Mouse (Mus musculus) forebrain, embryonic 14.5 days (tissue): ENCODE measurements around the gene Rras. TPM values are rescaled to one million over a fixed set of nuclear protein-coding genes. Genes with fewer than 3 reads are reported as not detected.

Experiments
- ATAC-seq: fragments of 200-750 bp; cut with Nextera tagmentation; 2 replicates; pipeline ENCODE4 v1.8.0; 2017; ENCODE audit warnings: mild to moderate bottlenecking, moderate library complexity
- DNase-seq: peaks from one replicate; pipeline ENCODE4 v3.0.0-alpha.2; 2015; ENCODE audit warnings: low spot score
- H3K27ac ChIP-seq: fragments of 300-500 bp; sonication (generic); 2 replicates; pipeline ENCODE4 v1.5.1; 2014; ENCODE audit warnings: low read depth, mild to moderate bottlenecking, control low read depth, low read length, moderate library complexity
- H3K27me3 ChIP-seq: fragments of 300-500 bp; sonication (generic); replicated peaks from 2 replicates; pipeline ENCODE4 v1.6.1; 2014; ENCODE audit warnings: low read length, control low read depth, mixed read lengths; ENCODE audit not compliant: control insufficient read depth, insufficient read depth
- H3K36me3 ChIP-seq: fragments of 300-500 bp; sonication (generic); 2 replicates; pipeline ENCODE4 v1.6.1; 2014; ENCODE audit warnings: low read length, control low read depth; ENCODE audit not compliant: control insufficient read depth, insufficient read depth
- H3K4me1 ChIP-seq: fragments of 300-500 bp; sonication (generic); 2 replicates; pipeline ENCODE4 v1.6.1; 2014; ENCODE audit warnings: antibody characterized with exemption, low read length, control low read depth; ENCODE audit not compliant: control insufficient read depth, insufficient read depth
- H3K4me2 ChIP-seq: fragments of 300-500 bp; sonication (generic); 2 replicates; pipeline ENCODE4 v1.6.1; 2014; ENCODE audit warnings: mild to moderate bottlenecking, control low read depth, low read length
- H3K4me3 ChIP-seq: fragments of 300-500 bp; sonication (generic); 2 replicates; pipeline ENCODE4 v1.5.1; 2014; ENCODE audit warnings: low read depth, low read length, control low read depth
- H3K9ac ChIP-seq: fragments of 300-500 bp; sonication (generic); 2 replicates; pipeline ENCODE4 v1.6.1; 2014; ENCODE audit warnings: mild to moderate bottlenecking, low read length, control low read depth, moderate library complexity
- H3K9me3 ChIP-seq: fragments of 300-500 bp; sonication (generic); replicated peaks from 2 replicates; pipeline ENCODE4 v1.6.1; 2016; ENCODE audit warnings: low read length, control low read depth, mixed read lengths; ENCODE audit not compliant: control insufficient read depth
- WGBS: fragments of 180-500 bp; shearing (Covaris S2); extraction: QIAGEN DNeasy Blood & Tissue Kit; methylation state at CpG from one replicate; pipeline ENCODE4 v1.1.7; 2014; 5-methylcytosine and 5-hydroxymethylcytosine counted together
- polyA plus RNA-seq: library from polyadenylated mRNA; unstranded; fragments of >200 nt; fragmentation: Nextera tagmentation; extraction: Ambion mirVana; gene quantifications from 2 replicates; pipeline ENCODE4 v1.2.1, GENCODE M21; 2014

Gene Rras
- polyA plus RNA-seq, 1 experiment from 2014 or later = 14.7 TPM

DNA sequence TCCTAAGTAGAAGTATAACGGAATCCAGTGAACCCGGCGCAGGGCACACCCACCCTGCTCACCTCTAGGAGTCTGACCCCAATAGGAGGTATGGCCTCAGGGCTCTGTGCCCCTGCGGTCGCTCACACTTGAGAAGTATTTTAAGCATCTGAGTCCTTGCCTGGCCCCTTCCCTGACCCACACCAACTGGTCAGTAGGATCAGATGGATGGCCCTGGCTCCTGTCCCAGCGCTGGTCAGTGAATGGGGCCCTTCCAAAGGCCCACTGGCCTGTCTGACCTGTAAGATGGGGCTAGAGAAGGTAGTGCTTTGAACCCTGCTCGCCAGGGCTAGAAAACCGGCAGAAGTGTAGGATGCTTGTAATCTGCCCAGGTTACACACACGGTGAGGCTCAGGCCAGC is 23.1 kb downstream of the Rras start:
- Histone ChIP-seq H3K9ac (no peak overlapping the region), H3K4me1 (no peaks in the 10 kb centered on the region), H3K36me3 (peaks cover 99% of the 10 kb centered on the region), H3K9me3 (no peaks in the 10 kb centered on the region), H3K27ac (no peak overlapping the region), H3K4me2 (no peak overlapping the region), H3K4me3 (no peak overlapping the region), H3K27me3 (no peaks in the 10 kb centered on the region)
- 92% methylated on average over 9 of the region's 9 CpGs for WGBS
- no peak for DNase-seq
- no peak for ATAC-seq

GRCm38 (mm10) chr7:45043307-45043706 is 25.5 kb downstream of the Rras start:
- Histone ChIP-seq H3K9me3 (no peaks in the 10 kb centered on the region), H3K4me2 (no peak overlapping the region), H3K36me3 (peaks cover 99% of the 10 kb centered on the region), H3K27ac (no peak overlapping the region), H3K4me1 (no peaks in the 10 kb centered on the region), H3K9ac (no peak overlapping the region), H3K4me3 (no peak overlapping the region), H3K27me3 (no peaks in the 10 kb centered on the region)
- ATAC-seq (no peak), DNase-seq (no peak)
- 92% methylated on average over 14 of the region's 14 CpGs for WGBS

DNA sequence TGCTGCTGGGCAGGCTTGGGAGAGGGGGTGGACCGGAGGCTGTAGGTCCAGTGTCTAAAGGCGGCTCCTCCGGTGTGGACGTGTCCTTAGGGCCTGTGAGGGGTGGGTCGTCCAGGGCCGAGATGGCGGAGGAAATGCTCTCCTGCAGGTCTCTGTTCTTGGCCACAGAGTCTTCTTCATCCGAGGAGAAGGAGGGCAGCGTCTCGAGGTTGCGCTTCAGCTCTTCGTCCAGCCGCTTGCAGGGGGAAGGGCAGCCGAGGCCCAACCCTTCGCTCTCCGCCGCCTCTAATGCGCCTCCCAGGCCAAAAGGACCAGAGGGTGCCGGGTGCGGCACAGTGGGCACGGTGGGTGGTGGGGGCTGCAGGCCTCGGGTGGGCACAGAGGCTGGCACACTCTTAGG is 28.0 kb downstream of the Rras start:
- no peaks in the 10 kb centered on the region for H3K4me1 ChIP-seq
- no peak overlapping the region for H3K4me2 ChIP-seq
- ATAC-seq = no peak
- no peak overlapping the region for H3K4me3 ChIP-seq
- no peaks in the 10 kb centered on the region for H3K9me3 ChIP-seq
- no peaks in the 10 kb centered on the region for H3K27me3 ChIP-seq
- 92% methylated on average over 22 of the region's 22 CpGs for WGBS
- H3K27ac ChIP-seq = no peak overlapping the region
- H3K9ac ChIP-seq = no peak overlapping the region
- peaks cover 100% of the 10 kb centered on the region for H3K36me3 ChIP-seq
- no peak for DNase-seq

DNA sequence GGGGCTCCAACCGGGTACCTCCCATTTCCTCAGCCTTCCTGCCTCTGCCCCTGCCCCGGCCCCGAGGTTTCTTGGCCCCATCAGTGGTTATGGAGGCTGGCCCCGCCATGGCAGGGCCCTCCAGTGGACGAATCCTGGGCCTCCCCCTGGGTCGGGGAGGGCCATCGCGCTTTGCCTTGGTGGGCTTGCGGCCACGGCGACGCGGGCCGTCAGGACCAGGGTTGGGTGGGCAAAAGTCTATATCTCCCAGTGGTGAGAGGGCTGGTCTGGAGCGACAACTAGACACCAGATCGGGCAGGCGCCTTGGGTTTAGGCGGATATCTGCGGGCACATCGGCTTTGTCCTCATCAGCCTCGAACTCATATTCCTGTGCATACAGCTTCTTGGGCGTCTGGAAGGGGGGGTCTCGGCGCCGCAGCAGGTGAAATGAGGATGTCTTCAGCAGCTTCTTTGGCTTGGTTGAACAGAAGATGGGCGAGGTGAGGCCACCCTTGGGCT is 29.1 kb downstream of the Rras start:
- Histone ChIP-seq H3K4me3 (no peak overlapping the region), H3K9me3 (no peaks in the 10 kb centered on the region), H3K9ac (no peak overlapping the region), H3K27me3 (no peaks in the 10 kb centered on the region), H3K4me1 (peaks cover 8% of the 10 kb centered on the region), H3K27ac (no peak overlapping the region), H3K4me2 (no peak overlapping the region), H3K36me3 (peaks cover 88% of the 10 kb centered on the region)
- ATAC-seq (no peak), DNase-seq (no peak)
- WGBS = 97% methylated on average over 26 of the region's 26 CpGs

DNA sequence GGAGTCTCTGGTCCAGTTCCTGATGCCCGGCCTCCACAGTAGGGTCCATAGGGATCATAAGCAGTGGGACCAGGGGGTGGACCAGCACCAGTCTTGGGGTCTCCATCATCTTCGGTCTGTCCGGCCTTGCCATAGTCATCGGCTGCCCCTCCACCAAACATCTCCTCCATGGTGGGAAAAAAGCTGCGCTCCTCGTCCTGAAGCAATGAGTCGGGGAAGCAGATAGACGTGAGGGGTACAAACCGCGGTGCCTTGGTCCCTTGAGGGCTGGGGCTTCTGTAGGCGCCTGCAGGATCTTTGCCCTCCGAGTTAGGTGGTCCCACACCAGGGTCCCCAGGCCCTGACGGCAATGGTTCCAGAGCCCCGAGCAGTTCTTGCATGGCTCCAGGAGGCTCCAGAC is 29.7 kb downstream of the Rras start:
- Histone ChIP-seq H3K4me2 (no peak overlapping the region), H3K9me3 (no peaks in the 10 kb centered on the region), H3K9ac (no peak overlapping the region), H3K4me1 (peaks cover 8% of the 10 kb centered on the region), H3K4me3 (no peak overlapping the region), H3K27ac (no peak overlapping the region), H3K27me3 (no peaks in the 10 kb centered on the region), H3K36me3 (peaks cover 82% of the 10 kb centered on the region)
- ATAC-seq (no peak), DNase-seq (no peak)
- WGBS = 96% methylated on average over 14 of the region's 14 CpGs

DNA sequence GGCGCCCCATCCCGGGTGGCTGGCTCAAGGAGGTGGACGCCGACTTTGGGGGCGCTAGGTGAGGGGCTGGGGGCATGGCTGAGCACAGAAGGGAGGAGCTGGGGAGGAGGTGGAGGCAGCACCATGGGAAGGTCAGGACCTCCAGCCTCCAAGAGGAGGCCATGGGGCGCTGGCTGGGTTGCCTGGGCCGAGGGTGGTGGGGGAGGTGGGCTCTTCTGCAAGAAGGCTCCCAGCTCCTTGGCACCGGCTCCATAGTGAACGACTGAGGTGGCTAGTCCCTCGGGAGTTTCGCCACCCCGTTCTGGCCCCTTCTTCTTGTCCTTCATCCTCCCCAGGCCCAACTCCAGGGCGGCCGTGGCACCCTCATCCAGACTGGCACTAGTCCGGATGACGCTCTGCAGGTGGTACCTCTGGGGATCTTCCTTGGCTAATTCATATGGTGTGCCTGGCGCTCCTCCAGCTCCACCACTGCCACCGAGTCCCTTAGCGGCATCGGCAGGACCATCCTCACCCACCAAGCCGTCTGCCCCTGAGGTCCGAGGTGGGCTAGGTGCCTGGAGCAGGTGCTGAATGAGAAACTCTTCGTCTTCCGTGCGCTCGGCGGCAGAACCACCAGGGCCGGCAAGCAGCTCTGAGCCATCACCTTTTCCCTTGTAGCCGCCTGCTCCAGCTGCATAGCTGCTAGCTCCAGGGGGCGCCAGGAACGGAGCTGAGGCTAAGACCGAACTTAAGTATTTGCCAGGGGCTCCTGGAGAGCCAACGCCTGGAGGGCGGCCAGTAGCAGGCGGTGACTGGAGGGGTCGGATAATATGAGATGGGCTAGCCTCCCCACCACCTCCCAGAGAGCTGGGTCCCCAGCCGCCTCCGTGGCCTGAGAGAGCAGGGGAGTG is 30.5 kb downstream of the Rras start:
- H3K27me3 ChIP-seq = no peaks in the 10 kb centered on the region
- no peak overlapping the region for H3K4me3 ChIP-seq
- no peak for DNase-seq
- peaks cover 8% of the 10 kb centered on the region for H3K4me1 ChIP-seq
- no peak overlapping the region for H3K4me2 ChIP-seq
- H3K9ac ChIP-seq = no peak overlapping the region
- ATAC-seq = no peak
- 92% methylated on average over 35 of the region's 38 CpGs for WGBS
- H3K27ac ChIP-seq = no peak overlapping the region
- peaks cover 75% of the 10 kb centered on the region for H3K36me3 ChIP-seq
- no peaks in the 10 kb centered on the region for H3K9me3 ChIP-seq

DNA sequence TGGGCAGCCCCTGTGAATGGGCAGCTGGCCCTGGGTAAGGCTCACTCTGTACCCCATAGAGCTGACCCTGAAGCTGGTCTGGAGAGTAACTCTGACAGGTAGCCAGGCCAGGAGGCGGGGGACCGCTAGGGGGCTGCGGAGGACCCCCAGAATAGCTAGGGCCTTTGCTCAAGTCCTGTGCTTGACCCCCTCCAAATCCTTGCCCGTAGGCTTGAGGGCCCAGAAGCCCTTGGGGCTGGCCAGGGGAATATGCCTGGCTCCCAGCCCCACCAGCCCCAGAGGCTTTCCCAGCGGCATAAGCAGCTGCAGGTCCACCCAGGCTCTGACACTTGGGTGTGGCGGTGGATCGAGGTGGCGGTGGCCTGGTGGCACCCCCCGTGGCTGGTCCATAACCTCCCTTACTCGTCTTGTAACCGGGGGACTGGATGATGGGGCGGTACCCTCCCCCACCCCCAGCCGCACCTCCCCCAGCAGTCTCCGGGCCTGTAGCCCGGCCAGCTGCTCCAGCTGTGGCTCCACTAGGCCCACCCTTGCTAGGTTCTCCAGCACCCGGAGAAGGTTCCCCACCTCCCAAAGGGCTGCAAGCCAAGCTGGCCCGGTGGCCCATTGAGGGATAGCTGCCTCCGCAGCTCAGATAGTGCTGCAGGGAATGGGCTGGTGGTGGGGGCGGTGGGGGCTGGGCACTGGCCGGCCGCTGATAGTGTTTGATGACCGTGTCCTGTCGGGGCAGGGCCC is 31.3 kb downstream of the Rras start:
- Histone ChIP-seq H3K36me3 (peaks cover 66% of the 10 kb centered on the region), H3K9ac (no peak overlapping the region), H3K27me3 (no peaks in the 10 kb centered on the region), H3K4me2 (no peak overlapping the region), H3K9me3 (no peaks in the 10 kb centered on the region), H3K4me3 (no peak overlapping the region), H3K4me1 (peaks cover 8% of the 10 kb centered on the region), H3K27ac (no peak overlapping the region)
- 93% methylated on average over 23 of the region's 23 CpGs for WGBS
- DNase-seq (no peak), ATAC-seq (no peak)

GRCm38 (mm10) chr7:45050945-45051600 is 33.3 kb downstream of the Rras start:
- under 1% methylated on average over 16 of the region's 16 CpGs for WGBS
- H3K36me3 ChIP-seq = peaks cover 47% of the 10 kb centered on the region
- H3K27me3 ChIP-seq = no peaks in the 10 kb centered on the region
- peak overlapping the region; percentile 78 for H3K4me3 ChIP-seq
- H3K4me2 ChIP-seq = peak overlapping the region; percentile 90
- peak; percentile 58 for ATAC-seq
- H3K27ac ChIP-seq = peak overlapping the region; percentile 99
- peak; percentile 97 for DNase-seq
- peaks cover 8% of the 10 kb centered on the region for H3K4me1 ChIP-seq
- no peaks in the 10 kb centered on the region for H3K9me3 ChIP-seq
- H3K9ac ChIP-seq = peak overlapping the region; percentile 76
